Mouse (Mus musculus) adrenal gland, adult (tissue): ENCODE results near the gene Tspear.
"Not testable (repeated sequence)": the region's sequence is repeated elsewhere in the genome, so short reads cannot be mapped to it uniquely, and the experiment has no call there.

Experiments
- DNase-seq, 2 experiments: peaks; one replicate each; pipeline ENCODE4 v3.0.0; 2022 to 2023; ENCODE audit warnings: low spot score in 1 of 2; ENCODE audit not compliant: inconsistent age in 2 of 2

Gene Tspear

DNA sequence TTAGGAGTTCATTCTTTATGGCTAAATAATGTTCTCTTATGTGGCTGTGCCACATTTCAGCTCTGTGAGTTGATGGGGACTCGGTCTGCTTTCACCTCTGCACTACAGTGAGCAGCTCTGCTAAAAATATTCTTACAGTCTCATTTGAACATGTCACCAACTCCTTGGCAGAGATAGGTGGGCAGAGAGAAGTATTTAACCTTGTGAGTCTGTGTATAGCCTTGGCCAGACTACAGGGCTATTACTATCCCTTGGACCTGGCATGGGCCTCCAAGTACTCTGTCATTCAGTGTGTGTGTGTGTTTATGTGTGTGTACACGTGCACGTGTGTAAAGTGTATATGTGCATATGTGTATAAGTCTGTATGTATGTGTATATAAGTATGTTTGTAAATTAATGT is 97.0 kb downstream of the Tspear start:
- not testable (repeated sequence) for DNase-seq

GRCm38 (mm10) chr10:77787876-77788275 is 101.5 kb downstream of the Tspear start, which contains the start of gene Gm7137:
Gm7137 (minus strand) TSS chr10:77788200.
- not testable (repeated sequence) for DNase-seq

GRCm38 (mm10) chr10:77788621-77789020 is 102.3 kb downstream of the Tspear start:
- DNase-seq: no peak

DNA sequence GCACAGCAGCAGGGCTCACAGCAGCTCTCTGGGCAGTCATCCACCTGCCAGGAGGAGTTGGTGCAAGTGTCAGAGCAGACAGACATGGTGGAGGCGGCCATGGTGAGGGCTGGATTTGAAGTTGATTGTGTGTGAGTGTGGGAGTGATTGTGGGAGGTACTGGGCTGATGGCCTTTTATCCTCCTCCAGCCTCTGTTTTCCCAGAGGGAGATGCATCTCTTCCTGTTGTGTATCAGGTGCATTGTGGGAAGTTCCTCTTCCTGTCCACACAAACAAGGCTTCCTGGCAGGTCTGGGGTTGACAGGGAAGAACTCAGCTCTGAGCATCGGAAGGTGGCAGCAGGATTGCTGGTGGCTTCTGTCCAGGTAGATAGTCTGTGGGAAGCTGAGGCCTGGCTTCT is 108.6 kb downstream of the Tspear start, which contains the start of gene Gm9639:
Gene Gm9639 (minus strand): TSS at position 101 of the 400 bp plus-strand sequence.
- no peak for DNase-seq

DNA sequence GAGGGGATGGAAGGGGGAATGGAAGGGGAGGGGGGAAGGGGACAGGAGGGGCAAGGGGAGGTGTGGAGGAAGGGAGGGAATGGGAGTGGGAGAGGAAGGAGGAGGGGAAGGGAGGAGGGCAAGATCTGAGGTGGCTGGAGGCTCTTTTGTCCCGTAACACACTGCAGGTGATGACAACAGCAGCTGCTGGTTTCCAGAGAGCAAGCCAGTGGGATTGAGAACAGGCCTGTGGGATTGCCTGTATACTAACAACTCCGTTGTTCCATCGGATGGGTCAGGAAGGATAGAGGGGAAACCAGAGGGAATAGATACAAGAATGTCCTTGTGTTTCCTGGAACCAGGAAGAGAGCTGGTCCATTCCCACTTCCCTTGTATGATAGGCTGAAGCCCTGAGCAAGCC is 111.3 kb downstream of the Tspear start:
- no peak for DNase-seq

DNA sequence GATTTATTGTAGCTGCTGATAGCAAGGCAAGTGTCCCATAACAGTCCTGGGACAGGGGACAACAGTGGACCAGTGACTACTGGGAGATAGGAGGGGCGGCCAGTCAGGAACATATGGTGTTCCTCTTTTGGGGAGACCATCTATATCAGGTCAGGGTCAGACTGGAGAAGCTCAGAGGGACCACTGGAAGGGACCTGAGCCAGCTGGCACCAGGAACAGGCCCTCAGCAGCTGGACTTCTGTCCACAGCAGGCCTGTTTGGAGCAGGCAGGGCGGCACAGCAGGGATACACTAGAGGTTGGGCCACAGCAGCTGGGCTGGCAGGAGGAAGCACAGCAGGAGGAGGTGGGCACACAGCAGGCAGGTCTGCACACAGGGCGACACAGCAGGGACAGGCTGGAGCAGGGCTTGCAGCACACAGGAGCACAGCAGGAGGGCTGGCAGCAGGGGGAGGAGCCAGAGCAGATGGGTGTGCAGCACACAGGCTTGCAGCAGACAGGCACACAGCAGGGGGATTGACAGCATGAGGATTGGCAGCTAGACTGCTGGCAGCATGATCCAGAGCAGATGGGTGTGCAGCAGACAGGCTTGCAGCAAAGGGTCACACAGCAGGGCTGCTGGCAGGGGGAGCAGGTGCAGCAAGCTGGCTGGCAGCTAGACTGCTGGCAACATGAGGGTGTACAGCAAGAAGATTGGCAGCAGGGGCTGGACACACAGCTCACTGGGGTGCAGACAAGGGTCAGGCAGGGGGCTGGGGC is 112.0 kb downstream of the Tspear start:
- DNase-seq: not testable (repeated sequence)

DNA sequence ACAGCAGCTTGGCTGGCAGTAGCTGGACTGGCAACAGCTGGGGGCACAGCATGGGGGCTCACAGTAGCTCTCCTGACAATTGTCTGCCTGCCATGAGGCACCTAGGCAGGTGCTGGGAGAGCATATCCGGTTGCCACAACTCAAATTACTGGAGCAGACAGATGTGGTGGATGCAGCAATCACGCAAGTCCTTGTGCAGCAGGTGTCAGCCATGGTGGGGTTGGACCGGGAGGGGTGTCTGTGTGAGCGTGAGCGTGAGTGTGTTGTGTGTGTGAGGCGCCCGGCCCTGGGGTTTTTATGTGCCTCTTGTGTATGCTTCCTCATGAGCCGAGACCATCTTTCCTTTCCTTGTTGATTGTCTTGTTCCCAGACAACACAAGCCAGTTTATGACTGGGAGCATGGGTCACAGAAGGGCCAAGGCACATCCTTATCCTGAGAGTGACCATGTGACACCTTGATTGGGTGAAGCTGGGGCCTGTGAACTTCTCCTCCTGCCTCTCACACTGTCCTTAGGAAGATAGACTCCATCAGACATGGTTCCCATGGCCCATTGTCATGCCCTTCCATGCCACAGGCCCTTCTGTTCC is 112.6 kb downstream of the Tspear start, which contains the start of gene Gm19668:
Gene Gm19668 (minus strand): TSS at position 213 of the 588 bp plus-strand sequence.
- DNase-seq: no peak

DNA sequence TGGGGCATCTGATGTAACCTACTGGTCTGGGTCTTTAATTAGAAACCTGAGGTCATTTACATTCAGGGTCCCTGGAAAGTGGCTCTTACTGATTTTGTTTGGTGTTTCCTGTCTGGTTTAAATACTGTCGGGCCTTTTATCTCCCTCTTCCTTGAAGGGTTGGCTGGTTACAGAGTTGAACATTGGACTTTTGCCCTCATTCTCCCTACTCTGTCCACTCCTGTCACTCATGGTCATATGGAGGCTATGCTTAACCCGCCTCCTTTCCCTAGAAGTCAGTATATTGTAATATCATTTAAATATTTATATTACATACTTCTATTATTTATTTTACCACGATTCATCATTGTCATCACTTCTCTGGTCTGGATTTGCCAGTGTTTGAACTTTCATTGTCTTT is 117.7 kb downstream of the Tspear start:
- DNase-seq: no peak

DNA sequence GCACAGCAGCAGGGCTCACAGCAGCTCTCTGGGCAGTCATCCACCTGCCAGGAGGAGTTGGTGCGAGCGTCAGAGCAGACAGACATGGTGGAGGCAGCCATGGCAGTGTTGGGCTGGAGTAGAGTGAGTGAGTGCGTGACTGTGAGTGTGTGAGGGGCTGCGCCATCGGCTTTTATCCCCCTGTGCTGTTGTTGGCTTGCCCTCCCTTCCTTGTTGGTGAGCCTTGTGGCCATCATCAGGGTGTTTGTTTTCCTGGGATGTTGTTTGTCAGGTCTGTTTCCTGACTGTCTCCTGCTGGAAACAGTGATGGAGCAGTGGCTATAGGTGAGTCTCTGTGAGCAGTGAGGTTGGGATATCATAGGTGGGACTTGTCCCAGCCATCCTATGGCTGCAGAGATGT is 125.4 kb downstream of the Tspear start, which contains the start of gene Gm9507:
Gene Gm9507 (minus strand): TSS at position 101 of the 400 bp plus-strand sequence.
- DNase-seq: no peak

DNA sequence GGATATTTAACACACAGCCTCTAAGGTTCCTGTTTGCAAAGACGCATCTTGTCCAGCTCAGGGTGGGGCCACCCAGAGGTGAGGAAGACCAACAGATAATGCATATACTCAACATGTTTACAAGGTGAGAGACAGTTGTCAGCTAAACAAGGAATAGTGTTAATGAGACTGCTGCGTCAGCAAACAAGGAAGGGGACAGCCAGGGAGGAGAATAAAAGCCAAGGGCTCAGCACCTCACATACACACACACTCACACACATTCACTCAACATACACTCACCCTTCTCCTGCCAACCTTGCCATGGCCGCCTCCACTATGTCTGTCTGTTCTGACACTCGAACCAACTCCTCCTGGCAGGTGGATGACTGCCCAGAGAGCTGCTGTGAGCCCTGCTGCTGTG is 128.0 kb downstream of the Tspear start, which contains the start of gene Gm2696:
Gene Gm2696 (plus strand): TSS at position 301 of the 400 bp plus-strand sequence.
- DNase-seq: no peak

DNA sequence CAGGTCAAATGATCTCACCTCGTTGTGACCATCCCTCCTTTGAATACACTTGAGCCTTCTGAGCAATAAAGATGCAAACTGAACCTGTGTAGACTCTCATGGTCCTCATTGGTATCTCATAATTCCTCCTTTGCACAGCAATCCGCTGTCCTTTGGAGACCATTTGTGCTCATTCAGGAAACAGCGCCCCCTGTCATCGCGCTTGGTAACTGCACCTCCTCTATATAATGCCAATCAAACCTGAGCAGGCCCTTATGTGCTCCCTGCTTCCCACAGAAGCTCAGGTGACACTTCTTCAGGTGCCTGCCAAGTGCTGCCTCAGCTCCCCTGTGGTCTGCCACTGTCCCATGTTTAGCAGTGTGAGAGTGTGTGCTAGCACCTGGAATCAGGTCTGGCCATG is 129.1 kb downstream of the Tspear start:
- peak in 1 of 2 experiments; percentile 54 for DNase-seq

DNA sequence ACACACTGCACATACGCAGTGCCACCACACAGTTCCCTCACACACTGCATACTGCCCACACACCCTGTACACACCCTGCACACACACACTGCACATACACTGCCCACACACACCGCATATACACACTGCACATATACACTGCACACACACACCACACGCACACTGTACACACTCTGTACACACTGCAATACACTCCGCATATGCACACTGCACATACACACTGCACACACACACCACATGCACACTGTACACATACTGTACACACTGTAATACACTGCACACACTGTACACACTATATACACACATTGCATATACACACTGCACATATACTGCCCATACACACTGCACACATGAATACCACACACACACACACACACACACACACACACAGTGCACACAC is 132.2 kb downstream of the Tspear start:
- DNase-seq: no peak

GRCm38 (mm10) chr10:77819203-77819602 is 132.8 kb downstream of the Tspear start:
- DNase-seq: no peak

GRCm38 (mm10) chr10:77826951-77827350 is 140.6 kb downstream of the Tspear start, which contains the start of gene Krtap10-4:
Krtap10-4 (minus strand) TSS chr10:77827095.
- DNase-seq: no peak

DNA sequence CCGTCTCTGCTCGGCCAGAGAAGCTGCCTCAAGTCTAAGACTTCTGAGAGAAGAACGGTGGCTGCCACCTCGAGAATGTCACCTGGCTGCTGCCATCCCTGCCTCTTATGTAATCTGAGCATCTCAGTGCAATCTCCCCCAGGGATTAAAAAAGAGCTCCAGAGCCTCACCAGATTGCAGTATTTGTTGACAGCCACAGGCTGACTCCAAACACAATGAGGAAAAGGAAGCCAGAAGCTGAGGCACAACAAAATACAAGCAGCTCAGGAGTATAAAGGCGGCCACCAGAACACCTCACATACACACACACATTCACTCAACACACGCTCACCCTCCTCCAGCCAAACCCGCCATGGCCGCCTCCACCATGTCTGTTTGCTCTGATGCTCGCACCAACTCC is 149.3 kb downstream of the Tspear start, which contains the start of gene Krtap10-10:
Gene Krtap10-10 (plus strand): TSS at position 301 of the 400 bp plus-strand sequence.
- DNase-seq: no peak

GRCm38 (mm10) chr10:77839006-77839405 is 152.6 kb downstream of the Tspear start:
- peak; percentile 65 to 77 for DNase-seq

DNA sequence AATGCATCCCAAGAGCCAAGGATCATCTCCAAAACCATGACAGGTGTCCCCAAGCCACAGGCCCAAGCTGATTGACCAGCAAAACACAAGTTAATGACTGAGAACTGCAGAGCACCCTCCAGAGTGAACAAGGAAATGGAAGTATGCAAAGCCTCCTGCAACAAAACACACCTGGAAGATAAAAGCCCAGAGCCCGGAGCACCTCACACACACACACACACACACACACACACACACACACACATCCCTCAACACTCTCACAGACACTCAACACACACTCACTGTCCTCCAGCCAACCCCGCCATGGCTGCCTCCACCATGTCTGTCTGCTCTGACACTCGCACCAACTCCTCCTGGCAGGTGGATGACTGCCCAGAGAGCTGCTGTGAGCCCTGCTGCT is 160.1 kb downstream of the Tspear start, which contains the start of gene Gm36176:
Gene Gm36176 (plus strand): TSS at position 301 of the 400 bp plus-strand sequence.
- no peak for DNase-seq

- DNase-seq: no peak
These were observed 160.6 kb downstream of the Tspear start for GRCm38 (mm10) chr10:77846961-77847360.

DNA sequence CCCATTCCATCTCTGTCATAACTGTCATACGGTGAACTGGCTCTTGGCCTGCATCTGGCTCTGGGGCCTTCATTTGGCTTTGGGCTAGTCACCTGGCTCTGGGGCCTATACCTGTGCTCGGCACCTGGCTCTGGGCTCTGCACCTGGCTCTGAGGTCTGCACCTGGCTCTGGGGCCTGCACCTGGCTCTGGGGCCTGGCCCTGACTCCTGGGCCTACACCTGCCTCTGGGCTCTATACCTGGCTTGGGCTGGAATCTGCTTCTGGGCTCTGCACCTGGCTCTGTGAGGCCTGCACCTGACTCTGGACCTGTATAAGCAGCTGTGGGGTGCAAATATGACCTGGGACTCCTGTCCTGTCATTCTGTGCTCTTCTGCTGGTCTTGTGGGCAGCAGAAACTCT is 161.2 kb downstream of the Tspear start:
- no peak for DNase-seq

GRCm38 (mm10) chr10:77852559-77852958 is 166.2 kb downstream of the Tspear start, which contains the start of gene Gm10318:
Gm10318 (plus strand) TSS chr10:77852859.
- no peak for DNase-seq

DNA sequence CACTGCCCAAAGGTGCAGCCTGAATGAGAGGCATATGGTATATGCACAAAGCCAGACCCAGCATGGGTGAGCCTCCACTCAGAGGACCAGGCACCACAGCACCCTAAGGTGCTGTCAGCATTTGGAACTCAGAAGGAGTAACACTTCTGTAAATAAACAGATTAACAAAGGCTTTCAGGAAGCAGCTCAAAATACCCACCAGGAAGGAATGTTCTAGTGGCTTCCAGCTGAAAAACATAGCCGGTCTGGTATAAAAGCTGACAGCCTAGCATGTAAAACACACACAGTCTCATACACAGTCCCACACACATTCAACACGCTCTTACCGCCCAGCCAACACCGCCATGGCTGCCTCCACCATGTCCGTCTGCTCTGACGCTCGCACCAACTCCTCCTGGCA is 175.3 kb downstream of the Tspear start, which contains the start of gene Gm3285:
Gene Gm3285 (plus strand): TSS at position 301 of the 400 bp plus-strand sequence.
- no peak for DNase-seq
